Mouse (Mus musculus) embryonic facial prominence, embryonic 11.5 days (tissue): ENCODE measurements around the gene Myh11. TPM values are rescaled to one million over a fixed set of nuclear protein-coding genes. Genes with fewer than 3 reads are reported as not detected.

Source experiments
- ATAC-seq: fragments of 200-750 bp; cut with Nextera tagmentation; replicated peaks from 2 replicates; pipeline ENCODE4 v1.8.0; 2017; ENCODE audit warnings: low read depth; ENCODE audit not compliant: insufficient number of reproducible peaks, low FRiP score, low TSS enrichment
- DNase-seq: peaks from one replicate; pipeline ENCODE4 v3.0.0-alpha.2; 2015; ENCODE audit warnings: low spot score
- H3K27ac ChIP-seq: fragments of 300-500 bp; sonication (generic); replicated peaks from 2 replicates; pipeline ENCODE4 v1.5.1; 2014; ENCODE audit warnings: mild to moderate bottlenecking, low read depth, low read length, control low read depth
- H3K27me3 ChIP-seq: fragments of 300-500 bp; sonication (generic); 2 replicates; pipeline ENCODE4 v1.6.1; 2014; ENCODE audit warnings: mild to moderate bottlenecking, low read length, moderate library complexity, mixed read lengths; ENCODE audit not compliant: control insufficient read depth, insufficient read depth
- H3K36me3 ChIP-seq: fragments of 300-500 bp; sonication (generic); replicated peaks from 2 replicates; pipeline ENCODE4 v1.6.1; 2014; ENCODE audit warnings: low read depth, mild to moderate bottlenecking, low read length, moderate library complexity, mixed read lengths; ENCODE audit not compliant: control insufficient read depth, insufficient read depth
- H3K4me1 ChIP-seq: fragments of 300-500 bp; sonication (generic); 2 replicates; pipeline ENCODE4 v1.6.1; 2014; ENCODE audit warnings: low read length, mixed read lengths; ENCODE audit not compliant: control insufficient read depth, insufficient read depth
- H3K4me2 ChIP-seq: fragments of 300-500 bp; sonication (generic); 2 replicates; pipeline ENCODE4 v1.6.1; 2014; ENCODE audit warnings: low read depth, mild to moderate bottlenecking, control low read depth, low read length, moderate library complexity
- H3K4me3 ChIP-seq: fragments of 300-500 bp; sonication (generic); 2 replicates; pipeline ENCODE4 v1.5.1; 2014; ENCODE audit warnings: low read depth, low read length, control low read depth
- H3K9ac ChIP-seq: fragments of 300-500 bp; sonication (generic); replicated peaks from 2 replicates; pipeline ENCODE4 v1.6.1; 2014; ENCODE audit warnings: mild to moderate bottlenecking, control low read depth, low read length
- H3K9me3 ChIP-seq: fragments of 300-500 bp; sonication (generic); replicated peaks from 2 replicates; pipeline ENCODE4 v1.6.1; 2016; ENCODE audit warnings: mild to moderate bottlenecking, low read length, inconsistent platforms, mixed read lengths; ENCODE audit not compliant: control insufficient read depth
- WGBS: fragments of 180-500 bp; shearing (Covaris S2); extraction: QIAGEN DNeasy Blood & Tissue Kit; methylation state at CpG from one replicate; pipeline ENCODE4 v1.1.7; 2014; 5-methylcytosine and 5-hydroxymethylcytosine counted together
- polyA plus RNA-seq: library from polyadenylated mRNA; unstranded; fragments of >200 nt; fragmentation: Nextera tagmentation; extraction: Ambion mirVana; gene quantifications from 2 replicates; pipeline ENCODE4 v1.2.1, GENCODE M21; 2014

Gene Myh11
- polyA plus RNA-seq, 1 experiment from 2014 or later, result 0.08 TPM

- WGBS, result 87% methylated on average over 3 of the region's 3 CpGs
- no peak overlapping the region for H3K4me3 ChIP-seq
- no peak overlapping the region for H3K4me2 ChIP-seq
- no peaks in the 10 kb centered on the region; the same call in 1 of the 2 replicates for H3K4me1 ChIP-seq
- no peak overlapping the region for H3K9ac ChIP-seq
- DNase-seq (no peak), ATAC-seq (no peak)
- H3K9me3 ChIP-seq, result no peaks in the 10 kb centered on the region
- H3K36me3 ChIP-seq, result peaks cover 7% of the 10 kb centered on the region
- H3K27me3 ChIP-seq, result peaks cover 5% of the 10 kb centered on the region; the same call in 1 of the 2 replicates
- H3K27ac ChIP-seq, result no peak overlapping the region
These were observed 6.0 kb upstream of the Myh11 start for GRCm38 (mm10) chr16:14297137-14297536.

GRCm38 (mm10) chr16:14296544-14297124 is 5.5 kb upstream of the Myh11 start:
- no peak overlapping the region for H3K9ac ChIP-seq
- no peaks in the 10 kb centered on the region; the same call in 1 of the 2 replicates for H3K4me1 ChIP-seq
- 85% methylated on average over 2 of the region's 2 CpGs for WGBS
- H3K4me3 ChIP-seq, result no peak overlapping the region
- H3K27ac ChIP-seq, result no peak overlapping the region
- ATAC-seq (no peak), DNase-seq (no peak)
- peaks cover 7% of the 10 kb centered on the region for H3K36me3 ChIP-seq
- no peak overlapping the region for H3K4me2 ChIP-seq
- H3K9me3 ChIP-seq, result no peaks in the 10 kb centered on the region
- peaks cover 5% of the 10 kb centered on the region; the same call in 1 of the 2 replicates for H3K27me3 ChIP-seq

GRCm38 (mm10) chr16:14295291-14295690 is 4.1 kb upstream of the Myh11 start:
- Histone ChIP-seq H3K36me3 (peaks cover 7% of the 10 kb centered on the region), H3K4me2 (no peak overlapping the region), H3K9ac (no peak overlapping the region), H3K9me3 (no peaks in the 10 kb centered on the region), H3K4me1 (no peaks in the 10 kb centered on the region; the same call in 1 of the 2 replicates), H3K27ac (no peak overlapping the region), H3K4me3 (no peak overlapping the region), H3K27me3 (peaks cover 7% of the 10 kb centered on the region; the same call in 1 of the 2 replicates)
- WGBS, result 86% methylated on average over 2 of the region's 2 CpGs
- ATAC-seq (no peak), DNase-seq (no peak)

- peak overlapping the region; percentile 15; the same call in 1 of the 2 replicates for H3K4me3 ChIP-seq
- peak; percentile 5 for DNase-seq
- no peaks in the 10 kb centered on the region for H3K9me3 ChIP-seq
- no peaks in the 10 kb centered on the region; the same call in 1 of the 2 replicates for H3K4me1 ChIP-seq
- H3K27me3 ChIP-seq, result peaks cover 7% of the 10 kb centered on the region; the same call in 1 of the 2 replicates
- H3K4me2 ChIP-seq, result peak overlapping the region; percentile 39
- ATAC-seq, result 0 out of 2 replicates have a peak, but pooled peaks have one; percentile 45
- no peak overlapping the region for H3K27ac ChIP-seq
- WGBS, result 14% methylated on average over 31 of the region's 31 CpGs
- H3K36me3 ChIP-seq, result no peaks in the 10 kb centered on the region
- 0 out of 2 replicates have a peak overlapping the region, but pooled peaks have one; percentile 6 for H3K9ac ChIP-seq
These were observed 1.3 kb upstream of the Myh11 start for GRCm38 (mm10) chr16:14292205-14293199.

- H3K36me3 ChIP-seq, result no peaks in the 10 kb centered on the region
- 68% methylated on average over 4 of the region's 4 CpGs for WGBS
- DNase-seq (no peak), ATAC-seq (no peak)
- H3K27ac ChIP-seq, result no peak overlapping the region
- no peaks in the 10 kb centered on the region for H3K27me3 ChIP-seq
- H3K9me3 ChIP-seq, result no peaks in the 10 kb centered on the region
- H3K9ac ChIP-seq, result no peak overlapping the region
- H3K4me3 ChIP-seq, result no peak overlapping the region
- H3K4me1 ChIP-seq, result no peaks in the 10 kb centered on the region
- no peak overlapping the region for H3K4me2 ChIP-seq
These were observed 18.7 kb downstream of the Myh11 start for GRCm38 (mm10) chr16:14272374-14272965.

- Histone ChIP-seq H3K9ac (no peak overlapping the region), H3K4me2 (no peak overlapping the region), H3K4me3 (no peak overlapping the region), H3K36me3 (no peaks in the 10 kb centered on the region), H3K9me3 (no peaks in the 10 kb centered on the region), H3K4me1 (no peaks in the 10 kb centered on the region), H3K27ac (no peak overlapping the region), H3K27me3 (no peaks in the 10 kb centered on the region)
- no peak for ATAC-seq
- DNase-seq, result no peak
- 45% methylated on average over 4 of the region's 4 CpGs for WGBS
These were observed 25.8 kb downstream of the Myh11 start for GRCm38 (mm10) chr16:14265203-14265920.

GRCm38 (mm10) chr16:14264504-14264903 is 26.7 kb downstream of the Myh11 start:
- no peak overlapping the region for H3K9ac ChIP-seq
- no peak overlapping the region for H3K4me3 ChIP-seq
- WGBS, result 77% methylated on average over 2 of the region's 2 CpGs
- no peaks in the 10 kb centered on the region for H3K36me3 ChIP-seq
- no peak overlapping the region for H3K27ac ChIP-seq
- no peaks in the 10 kb centered on the region for H3K9me3 ChIP-seq
- H3K4me1 ChIP-seq, result no peaks in the 10 kb centered on the region
- ATAC-seq, result no peak
- no peaks in the 10 kb centered on the region for H3K27me3 ChIP-seq
- no peak overlapping the region for H3K4me2 ChIP-seq
- DNase-seq, result no peak
